Mouse (Mus musculus) cortical plate, adult 2 months (tissue): Measurements from ENCODE around the gene Orm3. TPM values are rescaled to one million over a fixed set of nuclear protein-coding genes. Genes with fewer than 3 reads are reported as not detected.
A peak's percentile ranks its signal among the peaks of the same experiment; 100 is the strongest.

Experiments
- H3K27ac ChIP-seq: fragments of 200-500 bp; 2 replicates; pipeline ENCODE4 v1.5.1; 2012; ENCODE audit warnings: low read length, control low read depth, inconsistent platforms; ENCODE audit not compliant: insufficient read depth
- H3K4me1 ChIP-seq: fragments of 200-500 bp; 2 replicates; pipeline ENCODE4 v1.6.1; 2011; ENCODE audit warnings: low read length; ENCODE audit not compliant: control insufficient read depth, insufficient read depth
- H3K4me3 ChIP-seq: fragments of 200-500 bp; 2 replicates; pipeline ENCODE4 v1.5.1; 2011; ENCODE audit warnings: mild to moderate bottlenecking, low read length, control low read depth; ENCODE audit not compliant: insufficient read depth
- CTCF ChIP-seq: fragments of 200-500 bp; IDR thresholded peaks from 2 replicates; pipeline ENCODE4 v1.5.1; 2011; ENCODE audit warnings: mild to moderate bottlenecking, control low read depth, low read length; ENCODE audit not compliant: insufficient read depth; ENCODE audit errors: extremely low read depth
- POLR2A ChIP-seq: fragments of 200-500 bp; IDR thresholded peaks from 2 replicates; pipeline ENCODE4 v1.6.1; 2011; ENCODE audit warnings: mild to moderate bottlenecking, low read length, control low read depth; ENCODE audit not compliant: insufficient read depth; ENCODE audit errors: extremely low read depth
- polyA plus RNA-seq: library from polyadenylated mRNA; depleted of rRNA; stranded (reverse); fragments of >200 nt; gene quantifications from 2 replicates; pipeline ENCODE4 v1.2.3, GENCODE M21; 2012

The Orm3 gene
- polyA plus RNA-seq, 1 experiment: not detected

- Histone ChIP-seq H3K4me3 (no peak overlapping the region), H3K4me1 (no peaks in the 10 kb centered on the region)
- TF ChIP-seq CTCF (peak; percentile 98), POLR2A (no peak)
Measured at GRCm38 (mm10) chr4:63368577-63368976, 12.6 kb downstream of the Orm3 start.

DNA sequence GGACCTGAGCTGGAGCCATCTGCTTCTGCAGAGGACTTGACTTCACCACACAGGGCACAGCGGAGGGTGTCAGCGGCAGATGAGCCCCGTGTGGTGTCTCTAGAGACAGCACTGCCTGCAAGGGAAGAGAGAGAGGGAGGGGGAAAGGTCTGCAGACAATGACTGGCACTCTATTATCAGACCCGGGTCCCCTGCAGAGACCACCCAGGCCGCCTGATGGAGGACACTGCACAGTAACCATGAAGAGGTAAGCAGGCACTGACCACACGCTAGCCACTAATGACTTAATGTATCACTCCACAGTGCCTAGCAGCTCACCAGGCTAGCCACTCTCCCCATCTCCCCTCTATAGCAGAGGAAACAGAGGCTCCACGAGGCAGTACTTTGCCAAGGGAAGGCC lies 14.9 kb downstream of the Orm3 start:
- H3K27ac ChIP-seq: no peak overlapping the region
- H3K4me1 ChIP-seq: no peaks in the 10 kb centered on the region
- no peak overlapping the region for H3K4me3 ChIP-seq
- TF ChIP-seq CTCF: no peak
- TF ChIP-seq POLR2A: no peak

More at GRCm38 (mm10) chr4:63368577-63368976, 12.6 kb downstream of the Orm3 start:
- H3K27ac ChIP-seq: no peak overlapping the region

- peak; percentile 53 for TF ChIP-seq CTCF
- no peak for TF ChIP-seq POLR2A
- H3K4me1 ChIP-seq: no peaks in the 10 kb centered on the region
- no peak overlapping the region for H3K27ac ChIP-seq
- H3K4me3 ChIP-seq: no peak overlapping the region
Measured at GRCm38 (mm10) chr4:63371890-63372289, 15.9 kb downstream of the Orm3 start.

- Histone ChIP-seq H3K4me1 (no peaks in the 10 kb centered on the region), H3K27ac (no peak overlapping the region), H3K4me3 (no peak overlapping the region)
- TF ChIP-seq POLR2A: no peak
Measured at GRCm38 (mm10) chr4:63373404-63373803, 17.4 kb downstream of the Orm3 start.

DNA sequence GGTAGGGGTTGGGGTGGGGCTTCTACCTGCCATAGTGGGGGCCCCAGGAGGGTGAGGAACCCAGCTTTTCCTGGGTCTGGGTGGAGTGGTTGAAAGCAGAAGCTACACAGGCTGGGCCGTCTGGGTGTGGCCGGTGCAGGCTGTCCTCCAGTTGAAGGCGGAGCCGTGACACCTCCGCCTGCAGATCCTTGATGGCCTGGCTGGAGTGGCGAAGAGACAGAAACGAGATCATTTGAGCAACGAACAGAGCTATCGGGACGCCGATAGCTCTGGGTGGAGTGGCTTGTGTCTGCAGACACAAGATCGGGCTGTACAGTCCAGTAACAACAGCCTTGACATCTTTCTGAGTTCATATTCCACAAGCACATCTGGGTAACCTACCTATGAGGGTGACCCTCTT lies 18.4 kb downstream of the Orm3 start:
- no peak overlapping the region for H3K27ac ChIP-seq
- no peaks in the 10 kb centered on the region for H3K4me1 ChIP-seq
- TF ChIP-seq CTCF (no peak), POLR2A (no peak)
- no peak overlapping the region for H3K4me3 ChIP-seq

DNA sequence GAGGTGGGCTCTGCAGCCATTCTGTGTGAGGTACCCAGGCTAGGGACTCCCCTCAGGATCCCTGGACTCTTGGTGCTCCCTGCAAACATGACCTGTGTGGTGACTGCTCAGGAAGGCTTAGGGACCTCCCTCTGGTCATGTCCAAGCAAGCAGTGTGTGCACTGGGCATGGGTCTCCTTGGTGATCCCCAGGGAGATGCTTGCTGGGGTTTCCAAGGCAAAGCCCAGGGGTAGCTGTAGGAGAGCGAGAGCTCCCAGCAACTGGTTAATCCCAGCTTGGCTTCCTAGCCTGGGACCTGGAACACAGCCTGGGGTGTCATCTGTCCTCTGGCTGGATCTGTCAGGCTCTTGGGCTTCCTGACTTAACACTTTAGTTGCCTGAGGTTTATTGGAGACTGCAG lies 19.4 kb downstream of the Orm3 start:
- TF ChIP-seq CTCF (no peak), POLR2A (no peak)
- Histone ChIP-seq H3K4me1 (no peaks in the 10 kb centered on the region), H3K4me3 (no peak overlapping the region), H3K27ac (no peak overlapping the region)

GRCm38 (mm10) chr4:63377483-63377882 lies 21.5 kb downstream of the Orm3 start:
- H3K4me1 ChIP-seq: no peaks in the 10 kb centered on the region
- H3K4me3 ChIP-seq: no peak overlapping the region
- TF ChIP-seq POLR2A (no peak), CTCF (0 out of 2 replicates have a peak, but pooled peaks have one; percentile 4)
- no peak overlapping the region for H3K27ac ChIP-seq

- no peak overlapping the region for H3K4me3 ChIP-seq
- no peak overlapping the region for H3K27ac ChIP-seq
- no peaks in the 10 kb centered on the region for H3K4me1 ChIP-seq
- TF ChIP-seq CTCF (no peak), POLR2A (no peak)
Measured at GRCm38 (mm10) chr4:63382676-63383369, 26.9 kb downstream of the Orm3 start.

- TF ChIP-seq CTCF: no peak
- TF ChIP-seq POLR2A: no peak
- H3K4me1 ChIP-seq: no peaks in the 10 kb centered on the region
Measured at GRCm38 (mm10) chr4:63383474-63383873, 27.5 kb downstream of the Orm3 start.

DNA sequence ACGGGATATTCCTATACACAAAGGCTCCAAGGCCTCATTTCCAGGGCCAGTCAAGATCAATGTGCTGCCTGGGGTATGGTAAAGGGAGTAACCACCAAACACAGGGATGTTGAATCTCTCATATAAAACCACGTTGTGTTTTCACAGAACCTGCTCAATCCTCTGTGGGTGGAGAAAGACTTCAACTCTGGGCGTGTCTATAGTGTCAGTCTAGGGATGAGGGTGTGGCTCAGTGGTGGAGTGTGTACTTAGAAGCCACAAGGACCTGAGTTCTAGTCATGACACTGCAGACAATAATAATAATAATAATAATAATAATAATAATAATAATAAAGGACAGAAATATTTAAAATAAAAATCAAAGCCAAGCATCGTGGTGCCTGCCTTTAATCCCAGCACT lies 28.3 kb downstream of the Orm3 start:
- Histone ChIP-seq H3K4me1 (no peaks in the 10 kb centered on the region), H3K4me3 (no peak overlapping the region), H3K27ac (no peak overlapping the region)
- TF ChIP-seq POLR2A: no peak
- TF ChIP-seq CTCF: no peak

More at GRCm38 (mm10) chr4:63383474-63383873, 27.5 kb downstream of the Orm3 start:
- Histone ChIP-seq H3K27ac (no peak overlapping the region), H3K4me3 (no peak overlapping the region)
